Mouse (Mus musculus) midbrain, embryonic 11.5 days (tissue): ENCODE data around the gene Prune1. TPM values are rescaled to one million over a fixed set of nuclear protein-coding genes. Genes with fewer than 3 reads are reported as not detected.

ENCODE experiments used
- ATAC-seq: fragments of 200-750 bp; cut with Nextera tagmentation; 2 replicates; pipeline ENCODE4 v1.8.0; 2017; ENCODE audit warnings: moderate TSS enrichment, moderate library complexity; ENCODE audit not compliant: low FRiP score
- DNase-seq: peaks from one replicate; pipeline ENCODE4 v3.0.0; 2015; ENCODE audit warnings: low spot score; ENCODE audit errors: missing footprints
- H3K27ac ChIP-seq: fragments of 300-500 bp; sonication (generic); 2 replicates; pipeline ENCODE4 v1.5.1; 2014; ENCODE audit warnings: low read depth, low read length
- H3K27me3 ChIP-seq: fragments of 300-500 bp; sonication (generic); 2 replicates; pipeline ENCODE4 v1.6.1; 2014; ENCODE audit warnings: mild to moderate bottlenecking, low read length, moderate library complexity, mixed read lengths; ENCODE audit not compliant: control insufficient read depth, insufficient read depth
- H3K36me3 ChIP-seq: fragments of 300-500 bp; sonication (generic); 2 replicates; pipeline ENCODE4 v1.6.1; 2014; ENCODE audit warnings: mild to moderate bottlenecking, low read length, moderate library complexity, mixed read lengths; ENCODE audit not compliant: control insufficient read depth, insufficient read depth
- H3K4me1 ChIP-seq: fragments of 300-500 bp; sonication (generic); 2 replicates; pipeline ENCODE4 v1.6.1; 2014; ENCODE audit warnings: low read length; ENCODE audit not compliant: control insufficient read depth, insufficient read depth
- H3K4me2 ChIP-seq: fragments of 300-500 bp; sonication (generic); 2 replicates; pipeline ENCODE4 v1.6.1; 2014; ENCODE audit warnings: mild to moderate bottlenecking, moderate library complexity
- H3K4me3 ChIP-seq: fragments of 300-500 bp; sonication (generic); 2 replicates; pipeline ENCODE4 v1.5.1; 2014; ENCODE audit warnings: low read depth, low read length
- H3K9ac ChIP-seq: fragments of 300-500 bp; sonication (generic); 2 replicates; pipeline ENCODE4 v1.6.1; 2014; ENCODE audit warnings: low read length
- H3K9me3 ChIP-seq: fragments of 300-500 bp; sonication (generic); 2 replicates; pipeline ENCODE4 v1.6.1; 2016; ENCODE audit warnings: low read length; ENCODE audit not compliant: control insufficient read depth
- WGBS: fragments of 180-500 bp; shearing (Covaris S2); extraction: QIAGEN DNeasy Blood & Tissue Kit; methylation state at CpG from one replicate; pipeline ENCODE4 v1.1.7; 2014; 5-methylcytosine and 5-hydroxymethylcytosine counted together
- polyA plus RNA-seq: library from polyadenylated mRNA; unstranded; fragments of >200 nt; fragmentation: Nextera tagmentation; extraction: Ambion mirVana; gene quantifications from 2 replicates; pipeline ENCODE4 v1.2.1, GENCODE M21; 2014

Prune1 gene
- polyA plus RNA-seq, 1 experiment from 2014 or later: 29.7 TPM

DNA sequence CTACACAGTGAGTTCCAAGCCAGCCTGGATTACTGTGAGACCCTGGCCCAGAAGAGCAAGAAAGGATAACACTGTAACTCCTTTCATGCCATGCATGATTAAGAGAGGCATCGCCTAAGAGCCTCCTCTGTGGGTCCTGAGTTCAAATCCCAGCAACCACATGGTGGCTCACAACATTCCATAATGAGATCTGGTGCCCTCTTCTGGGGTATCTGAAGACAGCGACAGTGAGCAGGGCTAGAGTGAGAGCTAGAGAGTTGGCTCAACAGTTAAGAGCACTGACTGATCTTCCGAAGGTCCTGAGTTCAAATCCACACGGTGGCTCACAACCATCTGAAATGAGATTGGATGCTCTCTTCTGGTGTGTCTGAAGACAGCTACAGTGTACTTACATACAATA, 7.4 kb downstream of the Prune1 start:
- DNase-seq: no peak
- no peak overlapping the region for H3K27ac ChIP-seq
- WGBS: 94% methylated on average over 4 of the region's 4 CpGs
- no peak overlapping the region for H3K4me2 ChIP-seq
- no peak overlapping the region for H3K9ac ChIP-seq
- ATAC-seq: no peak
- no peaks in the 10 kb centered on the region for H3K9me3 ChIP-seq
- no peak overlapping the region for H3K4me3 ChIP-seq
- no peaks in the 10 kb centered on the region for H3K4me1 ChIP-seq
- H3K27me3 ChIP-seq: no peaks in the 10 kb centered on the region
- H3K36me3 ChIP-seq: no peaks in the 10 kb centered on the region

DNA sequence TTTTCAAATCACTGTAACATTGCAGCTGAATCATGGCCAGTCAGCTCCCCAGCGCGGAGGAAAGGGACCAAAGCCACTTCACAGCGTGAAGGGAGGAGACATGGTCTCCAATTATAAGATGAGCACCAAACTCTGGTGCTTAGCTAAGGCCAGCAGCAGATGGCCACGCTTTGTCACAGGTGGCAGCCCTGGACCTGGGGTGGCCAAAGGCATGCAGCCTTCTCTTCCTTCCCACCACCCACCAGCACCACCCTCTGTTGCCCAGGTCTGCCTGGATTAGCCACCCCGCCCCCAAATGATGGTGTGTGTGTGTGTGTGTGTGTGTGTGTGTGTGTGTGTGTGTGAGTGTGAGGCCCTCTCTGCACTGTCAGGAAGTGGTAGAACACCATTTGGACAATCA, 8.4 kb downstream of the Prune1 start:
- no peak for DNase-seq
- Histone ChIP-seq H3K9ac (no peak overlapping the region), H3K4me1 (no peaks in the 10 kb centered on the region), H3K9me3 (no peaks in the 10 kb centered on the region), H3K4me2 (no peak overlapping the region), H3K27me3 (no peaks in the 10 kb centered on the region), H3K36me3 (no peaks in the 10 kb centered on the region), H3K27ac (no peak overlapping the region), H3K4me3 (no peak overlapping the region)
- ATAC-seq: no peak
- WGBS: 97% methylated on average over 5 of the region's 5 CpGs

DNA sequence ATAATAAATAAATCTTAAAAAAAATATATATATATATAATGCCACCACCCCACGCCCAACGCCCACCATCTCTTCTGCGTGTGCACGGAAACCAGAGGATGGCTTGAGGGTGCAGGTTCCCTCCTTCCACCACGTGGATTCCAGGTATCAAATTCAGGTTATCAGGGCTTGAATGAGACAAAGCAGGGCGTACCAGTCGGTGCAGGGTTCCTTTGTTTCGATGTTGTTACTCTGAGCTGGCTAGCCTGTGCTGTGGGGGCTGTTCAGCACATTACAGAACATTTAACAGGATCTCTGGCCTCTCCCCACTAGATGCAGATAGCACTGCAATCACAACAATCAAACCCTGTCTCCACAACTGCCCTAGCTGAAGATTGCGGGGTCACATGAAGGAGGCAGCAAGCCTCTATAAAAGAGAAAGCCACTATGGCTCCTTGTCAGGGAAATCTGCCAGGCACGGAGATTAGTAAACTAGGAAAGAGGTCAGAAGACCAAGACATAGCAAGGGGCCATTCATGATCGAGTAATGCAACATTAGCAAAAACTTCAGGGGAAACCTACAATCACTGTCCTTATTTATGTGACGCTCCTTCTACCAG, 11.0 kb downstream of the Prune1 start:
- H3K4me3 ChIP-seq: no peak overlapping the region

DNA sequence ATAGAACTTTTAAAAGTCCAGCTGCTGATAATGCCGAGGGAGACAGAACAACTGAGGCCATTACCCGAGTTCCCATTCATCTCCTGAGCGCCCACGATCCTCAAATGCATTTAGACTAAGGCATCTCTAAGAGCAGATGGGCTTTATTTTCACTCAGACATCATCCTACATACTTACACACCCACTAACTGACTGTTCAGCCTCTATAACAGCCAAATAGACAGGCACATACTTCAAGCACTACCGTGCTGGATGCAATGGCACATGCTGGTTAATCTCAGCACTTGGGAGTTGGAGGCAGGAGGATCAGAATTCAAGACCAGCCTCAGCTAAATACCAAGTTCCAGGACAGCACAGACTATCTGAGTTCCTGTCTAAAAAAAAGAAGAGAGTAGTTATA, 12.1 kb downstream of the Prune1 start:
- H3K36me3 ChIP-seq: peaks cover 3% of the 10 kb centered on the region; the same call in 1 of the 2 replicates
- H3K27ac ChIP-seq: no peak overlapping the region
- 92% methylated on average over 5 of the region's 5 CpGs for WGBS
- H3K9me3 ChIP-seq: no peaks in the 10 kb centered on the region
- no peaks in the 10 kb centered on the region for H3K4me1 ChIP-seq
- H3K4me2 ChIP-seq: no peak overlapping the region
- no peaks in the 10 kb centered on the region for H3K27me3 ChIP-seq
- H3K4me3 ChIP-seq: no peak overlapping the region
- no peak overlapping the region for H3K9ac ChIP-seq
- no peak for ATAC-seq
- DNase-seq: no peak

More for the DNA sequence above, 11.0 kb downstream of the Prune1 start:
- H3K27me3 ChIP-seq: no peaks in the 10 kb centered on the region
- H3K9ac ChIP-seq: no peak overlapping the region
- DNase-seq (no peak), ATAC-seq (no peak)
- H3K9me3 ChIP-seq: no peaks in the 10 kb centered on the region
- H3K27ac ChIP-seq: no peak overlapping the region
- H3K4me1 ChIP-seq: no peaks in the 10 kb centered on the region
- H3K4me2 ChIP-seq: no peak overlapping the region
- peaks cover 3% of the 10 kb centered on the region; the same call in 1 of the 2 replicates for H3K36me3 ChIP-seq
- WGBS: 88% methylated on average over 12 of the region's 12 CpGs

DNA sequence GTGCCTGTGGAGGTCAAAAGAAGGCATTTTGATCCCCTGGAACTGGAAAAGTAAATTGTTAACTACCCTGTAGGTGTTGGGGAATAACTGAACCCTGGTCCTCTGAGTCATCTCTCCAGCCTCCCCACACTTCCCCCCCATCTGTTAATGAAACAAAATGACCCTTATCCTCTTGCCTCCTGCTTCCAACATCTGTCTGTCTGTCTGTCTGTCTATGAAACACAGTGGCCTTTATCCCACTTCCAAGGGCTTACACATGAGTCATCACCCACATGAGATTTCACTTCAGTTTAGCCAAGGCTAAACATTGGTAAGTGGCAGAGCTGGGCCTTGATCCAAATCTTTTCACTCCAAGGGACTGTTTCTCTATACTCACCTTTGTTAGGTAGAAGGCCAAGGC, 14.0 kb downstream of the Prune1 start:
- H3K27ac ChIP-seq: no peak overlapping the region
- H3K4me2 ChIP-seq: no peak overlapping the region
- H3K9me3 ChIP-seq: no peaks in the 10 kb centered on the region
- peaks cover 7% of the 10 kb centered on the region; the same call in 1 of the 2 replicates for H3K36me3 ChIP-seq
- H3K27me3 ChIP-seq: no peaks in the 10 kb centered on the region
- no peaks in the 10 kb centered on the region for H3K4me1 ChIP-seq
- ATAC-seq (no peak), DNase-seq (no peak)
- H3K4me3 ChIP-seq: no peak overlapping the region
- no peak overlapping the region for H3K9ac ChIP-seq

DNA sequence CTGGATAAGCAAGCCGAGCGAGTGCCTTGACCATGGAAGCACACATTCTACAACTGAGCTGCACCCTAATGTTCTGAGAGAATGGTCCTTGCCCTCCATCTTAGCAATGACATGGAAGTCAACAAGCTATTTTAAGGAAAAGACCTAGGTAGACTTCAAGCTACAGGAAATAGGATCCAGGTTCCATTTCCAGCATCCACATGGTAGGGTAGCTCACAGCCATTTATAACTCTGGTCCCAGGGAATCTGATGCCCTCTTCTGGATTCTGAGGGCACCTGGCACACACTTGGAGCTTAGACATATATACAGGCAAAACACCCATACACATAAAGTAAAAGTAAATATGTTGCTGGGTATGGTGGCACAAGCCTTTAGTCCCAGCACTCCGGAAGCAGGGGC, 15.8 kb downstream of the Prune1 start:
- Histone ChIP-seq H3K4me1 (no peaks in the 10 kb centered on the region), H3K9ac (no peak overlapping the region), H3K36me3 (peaks cover 7% of the 10 kb centered on the region; the same call in 1 of the 2 replicates), H3K4me2 (no peak overlapping the region), H3K27me3 (no peaks in the 10 kb centered on the region), H3K27ac (no peak overlapping the region), H3K4me3 (no peak overlapping the region), H3K9me3 (no peaks in the 10 kb centered on the region)
- 94% methylated on average over 3 of the region's 3 CpGs for WGBS
- DNase-seq (no peak), ATAC-seq (no peak)

DNA sequence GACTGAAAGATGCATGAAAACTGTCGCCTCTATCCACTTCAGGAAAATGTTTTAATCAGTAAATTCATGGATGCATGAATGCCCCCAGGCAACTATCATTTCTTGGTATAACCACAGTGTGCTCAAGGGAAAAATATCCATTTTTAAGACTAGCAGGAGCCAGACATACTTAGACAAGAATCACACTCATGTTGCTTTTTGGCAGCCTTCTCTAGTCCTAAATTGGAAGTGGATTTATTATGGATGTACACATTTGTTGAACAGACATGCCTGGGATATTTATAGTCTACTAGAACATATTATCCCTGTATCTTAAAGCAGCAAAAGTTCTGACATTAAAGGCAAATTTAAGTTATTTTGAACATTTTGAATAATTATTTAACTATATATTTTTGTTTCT, 17.2 kb downstream of the Prune1 start:
- Histone ChIP-seq H3K4me1 (no peaks in the 10 kb centered on the region), H3K4me2 (no peak overlapping the region), H3K4me3 (no peak overlapping the region), H3K36me3 (peaks cover 10% of the 10 kb centered on the region; the same call in 1 of the 2 replicates), H3K9ac (no peak overlapping the region), H3K27me3 (no peaks in the 10 kb centered on the region), H3K27ac (no peak overlapping the region), H3K9me3 (no peaks in the 10 kb centered on the region)
- DNase-seq (no peak), ATAC-seq (no peak)
- 93% methylated on average over 1 of the region's 1 CpGs for WGBS

DNA sequence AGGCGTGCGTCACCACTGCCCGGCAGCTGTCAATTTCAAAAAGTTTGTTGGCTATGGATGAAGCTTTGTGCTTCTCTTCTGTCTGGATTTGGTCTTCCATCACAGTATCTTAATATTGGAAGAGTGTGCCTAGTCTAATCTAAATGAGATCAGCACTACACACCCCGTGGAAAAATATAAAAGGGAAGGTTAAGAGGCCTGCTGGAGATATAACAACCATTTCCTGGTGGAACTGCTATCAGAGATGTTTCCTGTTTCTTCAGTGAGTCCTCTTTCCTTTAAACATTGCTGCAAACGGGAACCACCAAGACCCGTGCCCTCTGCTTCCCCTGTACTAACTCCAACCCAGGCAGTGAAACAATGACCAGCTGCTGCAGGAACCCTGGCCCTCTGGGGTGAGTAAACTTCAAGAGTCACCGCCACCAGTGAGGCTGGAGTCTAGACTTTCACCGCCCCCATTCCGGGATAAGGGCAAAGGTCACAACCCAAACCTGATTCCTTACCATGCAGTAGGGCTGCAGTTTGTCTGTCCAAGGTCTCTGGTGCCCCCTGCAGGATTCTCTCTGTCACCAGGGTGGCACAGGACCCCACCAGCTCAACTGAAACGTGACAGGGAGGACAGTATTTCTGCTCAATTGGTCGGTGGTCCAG, 18.7 kb downstream of the Prune1 start:
- no peak for ATAC-seq
- H3K36me3 ChIP-seq: peaks cover 14% of the 10 kb centered on the region; the same call in 1 of the 2 replicates
- WGBS: 49% methylated on average over 11 of the region's 11 CpGs

DNA sequence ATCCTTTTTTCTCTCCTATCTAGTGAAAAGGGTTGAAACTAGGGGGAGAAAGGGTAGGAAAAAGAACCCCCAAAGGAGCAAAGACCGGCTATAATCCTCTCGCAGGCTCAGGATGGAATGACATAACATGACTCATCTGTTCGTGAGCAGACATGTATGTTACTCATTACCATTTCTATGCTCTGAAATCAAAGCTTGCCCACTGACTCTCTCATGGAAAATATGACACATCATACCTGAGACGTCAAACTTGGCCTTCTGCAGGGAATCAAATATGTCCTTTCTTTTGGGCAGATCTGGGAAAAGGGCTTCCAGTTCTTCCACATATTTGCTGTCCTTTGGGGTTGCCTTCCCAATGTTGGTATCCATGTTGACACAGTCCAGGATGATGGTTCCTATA, 19.9 kb downstream of the Prune1 start:
- Histone ChIP-seq H3K9ac (no peak overlapping the region), H3K36me3 (peaks cover 16% of the 10 kb centered on the region), H3K4me3 (no peak overlapping the region), H3K27me3 (no peaks in the 10 kb centered on the region), H3K9me3 (no peaks in the 10 kb centered on the region), H3K27ac (no peak overlapping the region), H3K4me1 (no peaks in the 10 kb centered on the region), H3K4me2 (no peak overlapping the region)
- no peak for DNase-seq
- ATAC-seq: no peak
- WGBS: 90% methylated on average over 4 of the region's 4 CpGs

More for the DNA sequence above, 18.7 kb downstream of the Prune1 start:
- Histone ChIP-seq H3K9me3 (no peaks in the 10 kb centered on the region), H3K27ac (no peak overlapping the region), H3K27me3 (no peaks in the 10 kb centered on the region), H3K4me1 (no peaks in the 10 kb centered on the region), H3K9ac (no peak overlapping the region), H3K4me3 (no peak overlapping the region), H3K4me2 (no peak overlapping the region)
- peak; percentile 90 for DNase-seq
